Mouse (Mus musculus) spleen, postnatal 36 days (tissue): ENCODE data around the gene Rpl38.

ENCODE experiments used
- DNase-seq, 2 experiments: peaks; one replicate each; pipeline ENCODE4 v3.0.0; 2022; ENCODE audit warnings: low spot score in 2 of 2, mixed read lengths in 1 of 2

Rpl38 gene

GRCm38 (mm10) chr11:114668301-114668710 lies at the start of gene Rpl38:
Gene Rpl38, plus strand, starts transcription at chr11:114668524.
- peak; percentile 89 to 93 for DNase-seq

GRCm38 (mm10) chr11:114618697-114619417 lies 49.5 kb upstream of the Rpl38 start:
- DNase-seq, result no peak

GRCm38 (mm10) chr11:114626071-114626690 lies 42.1 kb upstream of the Rpl38 start:
- no peak for DNase-seq

- no peak for DNase-seq
Observed at GRCm38 (mm10) chr11:114627036-114627435, 41.3 kb upstream of the Rpl38 start.

- DNase-seq, result no peak
Observed at GRCm38 (mm10) chr11:114628032-114628431, 40.3 kb upstream of the Rpl38 start.

GRCm38 (mm10) chr11:114630044-114630443 lies 38.3 kb upstream of the Rpl38 start:
- no peak for DNase-seq

GRCm38 (mm10) chr11:114632266-114632665 lies 36.1 kb upstream of the Rpl38 start:
- no peak for DNase-seq

GRCm38 (mm10) chr11:114636292-114636691 lies 32.0 kb upstream of the Rpl38 start:
- peak; percentile 50 to 56 for DNase-seq

DNA sequence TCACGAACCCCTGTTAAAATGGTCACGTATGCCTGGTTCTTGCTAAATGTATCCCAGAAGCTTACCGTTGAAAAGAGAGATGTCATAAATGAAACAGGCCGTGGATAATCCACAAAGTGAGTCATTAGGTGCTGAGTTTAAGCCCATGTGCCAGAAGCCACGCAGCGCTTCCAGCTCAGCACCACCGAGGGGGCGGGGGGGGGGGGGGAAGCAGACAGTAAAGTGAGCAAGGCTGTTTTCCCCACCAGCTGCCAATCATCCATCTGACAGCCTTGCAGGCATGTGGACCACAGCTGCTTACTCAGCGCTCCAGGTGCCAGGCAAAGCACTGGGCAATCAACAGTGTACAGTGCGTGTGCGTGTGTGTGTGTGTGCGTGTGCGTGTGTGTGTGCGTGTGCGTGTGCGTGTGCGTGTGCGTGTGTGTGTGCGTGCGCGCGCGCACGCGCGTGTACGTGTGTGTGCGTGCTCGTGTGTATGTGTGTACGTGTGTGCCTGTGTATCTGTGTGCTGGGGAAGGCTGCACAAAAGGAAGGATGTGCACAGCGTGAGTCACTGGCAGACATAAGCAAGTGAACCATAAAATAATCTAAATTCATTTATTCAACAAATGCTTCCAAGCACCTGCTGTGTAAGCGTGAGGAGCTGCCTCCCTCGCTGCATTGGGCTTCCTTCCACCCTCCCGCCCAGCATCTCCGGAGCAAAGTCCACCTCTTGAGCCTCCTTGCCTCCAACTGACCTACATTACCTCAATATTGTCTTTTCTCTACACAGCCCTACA lies 31.4 kb upstream of the Rpl38 start:
- DNase-seq, result no peak

- no peak for DNase-seq
Observed at GRCm38 (mm10) chr11:114638647-114639290, 29.6 kb upstream of the Rpl38 start.

- no peak for DNase-seq
Observed at GRCm38 (mm10) chr11:114639681-114640103, 28.6 kb upstream of the Rpl38 start.

GRCm38 (mm10) chr11:114640658-114641057 lies 27.7 kb upstream of the Rpl38 start:
- DNase-seq, result no peak

DNA sequence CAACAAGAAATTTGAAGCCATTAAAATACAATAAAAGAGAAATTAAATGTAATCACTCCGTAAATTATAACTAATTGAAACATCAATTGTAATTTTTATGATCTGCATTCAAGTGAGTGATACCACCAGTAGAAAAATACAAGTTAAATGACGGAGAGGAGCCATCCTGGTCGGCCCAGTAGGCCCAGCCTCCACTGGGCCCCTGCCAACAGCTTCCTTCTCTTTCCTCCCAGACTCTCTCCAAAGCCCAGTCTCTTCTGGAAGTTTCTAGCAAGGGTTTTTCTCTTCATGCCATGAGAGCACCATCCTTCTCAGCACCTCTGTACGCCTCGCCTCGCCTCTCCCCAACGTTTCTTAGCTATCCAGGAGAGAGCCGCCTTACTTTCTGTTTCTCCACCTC lies 27.2 kb upstream of the Rpl38 start:
- DNase-seq, result no peak

DNA sequence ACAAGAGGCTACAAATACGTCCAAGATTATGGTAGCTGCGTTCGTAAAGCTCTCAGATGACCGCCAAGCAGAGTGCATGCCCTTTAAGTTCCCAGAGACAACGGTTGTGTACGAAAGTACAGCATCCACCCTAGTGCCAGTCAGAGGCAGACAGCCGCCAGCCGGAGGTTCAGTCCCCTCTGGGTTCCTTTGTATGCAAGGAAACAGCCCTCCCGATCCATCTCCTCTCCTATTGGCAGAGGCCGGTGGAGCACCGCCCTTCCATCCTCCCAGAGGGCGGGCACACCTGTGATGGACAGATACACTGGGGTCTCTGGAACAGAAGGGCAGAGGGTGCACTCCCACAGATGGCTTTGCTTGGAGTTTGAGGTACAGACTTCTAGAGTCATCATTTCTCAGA lies 26.1 kb upstream of the Rpl38 start:
- DNase-seq, result no peak

DNA sequence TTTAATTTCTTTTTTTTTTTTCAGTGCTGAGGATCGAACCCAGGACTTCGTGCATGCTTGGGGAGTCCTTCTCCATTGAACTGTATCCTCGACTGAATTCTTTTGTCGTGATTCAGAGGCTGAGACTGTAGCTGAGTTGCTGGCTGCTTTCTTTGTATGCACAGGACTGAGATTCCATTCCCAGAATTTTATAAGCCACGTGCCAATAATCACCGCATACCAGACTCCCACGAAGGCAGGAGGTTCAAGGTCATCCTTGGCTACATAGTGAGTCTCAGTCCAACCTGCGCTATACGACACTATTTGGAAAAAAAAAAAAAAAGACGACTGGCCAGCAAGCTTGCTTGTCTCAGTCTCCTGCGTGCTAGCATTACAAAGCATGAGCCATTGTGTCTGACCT lies 25.4 kb upstream of the Rpl38 start:
- no peak for DNase-seq

- no peak for DNase-seq
Observed at GRCm38 (mm10) chr11:114644122-114644521, 24.2 kb upstream of the Rpl38 start.

- DNase-seq, result no peak
Observed at GRCm38 (mm10) chr11:114649510-114649909, 18.8 kb upstream of the Rpl38 start.

GRCm38 (mm10) chr11:114652531-114652930 lies 15.8 kb upstream of the Rpl38 start:
- DNase-seq, result no peak

DNA sequence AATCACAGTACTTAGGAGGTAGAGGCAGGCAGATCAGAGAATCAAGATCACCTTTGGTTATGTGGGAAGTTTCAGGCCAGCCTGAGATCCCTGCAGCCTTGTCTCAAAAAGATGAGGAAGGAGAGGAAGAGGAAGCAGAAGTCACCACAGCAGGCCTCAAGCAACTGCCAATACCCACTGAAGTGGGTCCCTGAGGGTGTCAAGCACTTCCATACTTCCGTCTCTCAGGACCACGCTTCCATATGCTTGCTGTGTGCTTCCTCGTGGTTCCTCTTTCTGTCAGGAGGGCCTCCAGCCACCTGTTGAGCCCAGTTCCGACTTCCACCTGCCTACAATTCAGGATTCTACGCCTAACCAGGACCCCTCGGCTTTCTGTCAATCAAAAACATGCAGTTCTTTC lies 14.7 kb upstream of the Rpl38 start:
- DNase-seq, result no peak

DNA sequence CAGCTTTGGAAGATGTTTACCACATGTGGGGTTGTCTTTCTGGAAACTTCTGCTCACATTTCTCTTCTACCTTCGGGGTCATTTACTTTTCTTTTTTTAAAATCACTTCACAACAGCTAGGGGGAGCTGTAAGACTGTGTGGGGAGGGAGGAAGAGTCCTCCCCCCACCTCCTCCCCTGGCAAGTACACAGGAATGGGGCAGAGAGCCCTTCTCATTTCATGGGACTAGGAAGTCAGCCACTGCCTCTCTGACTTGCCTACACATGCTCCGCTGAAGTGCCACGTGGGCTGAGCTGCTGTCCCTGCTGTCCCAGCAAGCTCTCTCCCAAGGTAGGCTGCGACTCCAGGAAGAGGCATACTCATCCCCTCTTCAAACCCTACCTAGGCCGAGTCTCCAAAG lies 13.8 kb upstream of the Rpl38 start:
- DNase-seq, result no peak

- no peak for DNase-seq
Observed at GRCm38 (mm10) chr11:114655350-114656008, 12.8 kb upstream of the Rpl38 start.
